Mouse (Mus musculus): Measurements from ENCODE around the gene Lca5l. TPM values are rescaled to one million over a fixed set of nuclear protein-coding genes. Genes with fewer than 3 reads are reported as not detected.

The Lca5l gene
- polyA plus RNA-seq, 1 experiment from 2014 or later: 1.2 TPM

GRCm38 (mm10) chr16:96159794-96160346 is 32.2 kb downstream of the Lca5l start:
- Histone ChIP-seq H3K27ac (ENCODE audit: low read depth) (peak overlapping the region; percentile 69; the same call in 1 of the 2 replicates), H3K4me2 (ENCODE audit: low read length) (peak overlapping the region; percentile 98), H3K4me3 (ENCODE audit: low read depth, low read length) (peak overlapping the region; percentile 56), H3K36me3 (ENCODE audit: control insufficient read depth, insufficient read depth, low read length) (peaks cover 7% of the 10 kb centered on the region), H3K9ac (ENCODE audit: low read length) (peak overlapping the region; percentile 13; the same call in 1 of the 2 replicates), H3K27me3 (replicated peaks; ENCODE audit: control insufficient read depth, insufficient read depth, low read length) (no peaks in the 10 kb centered on the region), H3K4me1 (replicated peaks; ENCODE audit: control insufficient read depth, insufficient read depth, low read length) (0 out of 2 replicates have a peak, but pooled peaks cover 3% of the 10 kb centered on the region), H3K9me3 (ENCODE audit: control insufficient read depth, low read length) (no peaks in the 10 kb centered on the region)
- DNase-seq (ENCODE audit: low spot score): peak; percentile 60
- 81% methylated on average over 20 of the region's 20 CpGs for WGBS
- no peak for ATAC-seq (replicated peaks; ENCODE audit: low FRiP score, low TSS enrichment, low read depth)

DNA sequence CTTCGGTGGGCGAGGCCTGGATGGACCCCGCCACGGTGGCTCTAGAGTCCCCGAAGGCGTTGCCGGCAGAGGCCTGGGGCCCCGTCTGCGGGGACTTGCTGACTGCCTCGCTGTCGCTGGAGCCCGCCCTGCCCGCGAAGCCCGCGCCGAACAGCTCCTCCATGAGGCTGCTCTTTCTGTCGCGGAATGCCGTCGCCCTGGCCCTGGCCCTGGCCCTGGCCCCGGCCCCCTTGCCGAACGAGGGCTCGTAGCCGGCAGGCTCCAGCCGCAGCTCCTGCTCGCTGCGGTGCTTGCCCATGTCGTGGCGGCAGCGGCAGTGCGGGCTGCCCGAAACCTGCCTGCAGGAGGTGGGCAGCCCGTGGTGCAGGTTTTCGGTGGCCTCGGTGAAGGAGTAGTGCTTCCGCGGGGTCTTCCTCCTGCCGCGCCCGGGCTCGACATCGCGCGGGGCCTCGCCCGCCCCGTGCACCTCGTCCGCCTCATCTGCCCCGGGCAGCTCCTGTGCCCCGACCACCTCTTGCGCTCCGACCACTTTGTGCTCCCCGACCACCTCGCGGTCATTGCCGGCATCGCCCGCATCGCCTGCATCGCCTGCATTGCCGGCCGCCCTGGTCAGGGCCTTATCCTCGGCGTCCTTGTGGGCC is 32.9 kb downstream of the Lca5l start:
- H3K9ac ChIP-seq (ENCODE audit: low read length): peak overlapping the region; percentile 88
- peak; percentile 87 for ATAC-seq (replicated peaks; ENCODE audit: low FRiP score, low TSS enrichment, low read depth)
- peak; percentile 88 for DNase-seq (ENCODE audit: low spot score)
- peak overlapping the region; percentile 69 for H3K27ac ChIP-seq (ENCODE audit: low read depth)
- H3K4me1 ChIP-seq (replicated peaks; ENCODE audit: control insufficient read depth, insufficient read depth, low read length): 0 out of 2 replicates have a peak, but pooled peaks cover 3% of the 10 kb centered on the region
- no peaks in the 10 kb centered on the region for H3K9me3 ChIP-seq (ENCODE audit: control insufficient read depth, low read length)
- peak overlapping the region; percentile 56 for H3K4me3 ChIP-seq (ENCODE audit: low read depth, low read length)
- H3K4me2 ChIP-seq (ENCODE audit: low read length): peak overlapping the region; percentile 98
- H3K27me3 ChIP-seq (replicated peaks; ENCODE audit: control insufficient read depth, insufficient read depth, low read length): no peaks in the 10 kb centered on the region
- 1% methylated on average over 67 of the region's 67 CpGs for WGBS
- H3K36me3 ChIP-seq (ENCODE audit: control insufficient read depth, insufficient read depth, low read length): peaks cover 11% of the 10 kb centered on the region

DNA sequence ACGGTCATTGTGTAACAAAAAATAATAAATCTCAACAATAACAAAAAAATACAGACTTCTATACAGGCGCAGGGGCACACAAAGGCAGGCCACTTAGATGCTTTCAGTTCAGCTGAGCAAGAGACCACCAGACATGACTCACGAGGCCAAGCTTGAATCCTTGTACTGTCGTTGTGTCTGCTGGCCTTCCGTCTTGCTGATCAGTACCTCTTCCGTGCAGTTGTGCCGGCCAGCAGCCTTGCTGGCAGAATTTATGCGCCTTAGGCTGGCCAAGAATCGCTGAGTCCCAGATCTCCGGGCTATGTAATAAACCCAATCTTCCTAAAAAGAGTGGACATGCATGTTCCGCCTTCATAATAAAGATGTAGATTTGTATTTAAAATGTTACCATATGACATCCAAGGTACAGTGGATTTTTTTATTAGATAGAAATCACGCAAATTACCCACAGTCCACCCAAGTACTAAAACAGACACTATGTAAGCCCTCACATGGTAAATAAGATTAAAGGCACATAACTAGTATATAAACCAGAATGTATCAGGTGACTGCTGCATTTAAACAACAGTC is 33.5 kb downstream of the Lca5l start:
- Histone ChIP-seq H3K27ac (ENCODE audit: low read depth) (peak overlapping the region; percentile 69), H3K4me3 (ENCODE audit: low read depth, low read length) (peak overlapping the region; percentile 56), H3K36me3 (ENCODE audit: control insufficient read depth, insufficient read depth, low read length) (peaks cover 15% of the 10 kb centered on the region), H3K4me2 (ENCODE audit: low read length) (peak overlapping the region; percentile 98), H3K9me3 (ENCODE audit: control insufficient read depth, low read length) (no peaks in the 10 kb centered on the region), H3K4me1 (replicated peaks; ENCODE audit: control insufficient read depth, insufficient read depth, low read length) (0 out of 2 replicates have a peak, but pooled peaks cover 3% of the 10 kb centered on the region), H3K9ac (ENCODE audit: low read length) (peak overlapping the region; percentile 88), H3K27me3 (replicated peaks; ENCODE audit: control insufficient read depth, insufficient read depth, low read length) (no peaks in the 10 kb centered on the region)
- WGBS: 54% methylated on average over 12 of the region's 12 CpGs
- no peak for ATAC-seq (replicated peaks; ENCODE audit: low FRiP score, low TSS enrichment, low read depth)
- no peak for DNase-seq (ENCODE audit: low spot score)

DNA sequence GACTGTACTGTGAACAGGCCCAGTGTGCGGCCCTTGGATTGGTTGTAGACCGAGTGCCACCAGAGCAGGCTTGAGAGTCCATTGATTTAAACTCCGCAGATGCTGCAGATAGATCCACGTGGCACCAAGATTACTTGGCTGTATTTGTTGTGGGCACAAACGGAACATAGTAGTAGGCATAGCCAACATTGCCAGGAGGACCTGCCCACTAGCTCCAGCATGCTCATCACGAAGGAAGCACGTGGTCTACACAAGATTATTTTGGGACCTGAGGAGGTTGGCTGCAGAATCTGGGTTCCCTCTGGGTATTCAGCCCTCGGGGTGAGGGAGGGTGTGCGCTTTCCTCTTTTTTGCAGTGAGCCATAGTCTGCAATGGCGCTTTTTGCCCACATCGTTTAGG is 34.9 kb downstream of the Lca5l start:
- H3K9ac ChIP-seq (ENCODE audit: low read length): no peak overlapping the region
- no peaks in the 10 kb centered on the region for H3K27me3 ChIP-seq (replicated peaks; ENCODE audit: control insufficient read depth, insufficient read depth, low read length)
- 0 out of 2 replicates have a peak, but pooled peaks cover 3% of the 10 kb centered on the region for H3K4me1 ChIP-seq (replicated peaks; ENCODE audit: control insufficient read depth, insufficient read depth, low read length)
- peaks cover 28% of the 10 kb centered on the region for H3K36me3 ChIP-seq (ENCODE audit: control insufficient read depth, insufficient read depth, low read length)
- DNase-seq (ENCODE audit: low spot score): no peak
- H3K27ac ChIP-seq (ENCODE audit: low read depth): no peak overlapping the region
- no peak for ATAC-seq (replicated peaks; ENCODE audit: low FRiP score, low TSS enrichment, low read depth)
- no peak overlapping the region for H3K4me2 ChIP-seq (ENCODE audit: low read length)
- no peaks in the 10 kb centered on the region for H3K9me3 ChIP-seq (ENCODE audit: control insufficient read depth, low read length)
- 89% methylated on average over 11 of the region's 11 CpGs for WGBS
- H3K4me3 ChIP-seq (ENCODE audit: low read depth, low read length): no peak overlapping the region

DNA sequence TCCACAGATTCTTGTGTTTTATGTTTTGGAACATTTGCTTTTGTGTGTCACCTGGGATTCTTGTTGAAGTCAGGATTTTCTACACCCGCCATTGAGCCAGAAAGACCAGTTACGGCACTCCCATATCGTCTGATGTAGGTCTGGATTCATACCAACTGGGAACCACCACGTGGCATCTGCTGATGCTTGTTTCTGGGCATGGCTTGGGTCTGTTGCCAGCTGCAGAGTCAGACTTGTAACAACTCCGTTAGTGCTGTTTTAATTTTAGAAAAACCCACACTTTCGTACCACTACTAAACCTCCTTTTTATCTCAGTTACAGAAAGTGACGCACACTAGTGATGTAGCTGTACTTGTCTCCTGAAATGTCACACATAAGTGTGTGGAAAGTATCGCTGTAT is 36.1 kb downstream of the Lca5l start:
- no peak for ATAC-seq (replicated peaks; ENCODE audit: low FRiP score, low TSS enrichment, low read depth)
- DNase-seq (ENCODE audit: low spot score): no peak

DNA sequence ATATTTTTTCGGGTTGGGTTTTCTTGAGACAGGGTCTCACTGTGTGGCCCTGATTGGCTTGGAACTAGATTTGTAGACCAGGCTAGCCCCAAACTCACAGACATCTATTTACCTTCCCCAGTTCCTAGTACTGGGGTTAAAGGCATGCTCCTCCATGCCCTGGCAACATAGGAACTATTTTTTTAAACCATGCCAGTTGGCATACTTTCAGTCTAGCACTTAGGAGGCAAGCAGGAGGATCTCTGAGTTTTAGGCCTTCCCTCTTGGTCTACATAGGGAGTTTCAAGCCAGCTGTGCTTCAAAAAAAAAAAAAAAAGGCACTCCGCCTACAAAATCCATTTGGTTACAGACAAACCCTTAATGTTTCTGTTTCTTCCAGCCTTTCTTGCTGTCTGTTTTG is 37.6 kb downstream of the Lca5l start:
- WGBS: 92% methylated on average over 2 of the region's 2 CpGs
- Histone ChIP-seq H3K27me3 (replicated peaks; ENCODE audit: control insufficient read depth, insufficient read depth, low read length) (no peaks in the 10 kb centered on the region), H3K4me3 (ENCODE audit: low read depth, low read length) (no peak overlapping the region), H3K9ac (ENCODE audit: low read length) (no peak overlapping the region), H3K9me3 (ENCODE audit: control insufficient read depth, low read length) (no peaks in the 10 kb centered on the region), H3K36me3 (ENCODE audit: control insufficient read depth, insufficient read depth, low read length) (peaks cover 28% of the 10 kb centered on the region), H3K4me2 (ENCODE audit: low read length) (no peak overlapping the region), H3K27ac (ENCODE audit: low read depth) (no peak overlapping the region), H3K4me1 (replicated peaks; ENCODE audit: control insufficient read depth, insufficient read depth, low read length) (0 out of 2 replicates have a peak, but pooled peaks cover 3% of the 10 kb centered on the region)
- DNase-seq (ENCODE audit: low spot score): no peak
- ATAC-seq (replicated peaks; ENCODE audit: low FRiP score, low TSS enrichment, low read depth): no peak

More for the DNA sequence above, 36.1 kb downstream of the Lca5l start:
- WGBS: 93% methylated on average over 8 of the region's 8 CpGs
- Histone ChIP-seq H3K9ac (ENCODE audit: low read length) (no peak overlapping the region), H3K4me3 (ENCODE audit: low read depth, low read length) (no peak overlapping the region), H3K27ac (ENCODE audit: low read depth) (no peak overlapping the region), H3K4me2 (ENCODE audit: low read length) (no peak overlapping the region), H3K9me3 (ENCODE audit: control insufficient read depth, low read length) (no peaks in the 10 kb centered on the region), H3K36me3 (ENCODE audit: control insufficient read depth, insufficient read depth, low read length) (peaks cover 28% of the 10 kb centered on the region), H3K4me1 (replicated peaks; ENCODE audit: control insufficient read depth, insufficient read depth, low read length) (0 out of 2 replicates have a peak, but pooled peaks cover 3% of the 10 kb centered on the region), H3K27me3 (replicated peaks; ENCODE audit: control insufficient read depth, insufficient read depth, low read length) (no peaks in the 10 kb centered on the region)

DNA sequence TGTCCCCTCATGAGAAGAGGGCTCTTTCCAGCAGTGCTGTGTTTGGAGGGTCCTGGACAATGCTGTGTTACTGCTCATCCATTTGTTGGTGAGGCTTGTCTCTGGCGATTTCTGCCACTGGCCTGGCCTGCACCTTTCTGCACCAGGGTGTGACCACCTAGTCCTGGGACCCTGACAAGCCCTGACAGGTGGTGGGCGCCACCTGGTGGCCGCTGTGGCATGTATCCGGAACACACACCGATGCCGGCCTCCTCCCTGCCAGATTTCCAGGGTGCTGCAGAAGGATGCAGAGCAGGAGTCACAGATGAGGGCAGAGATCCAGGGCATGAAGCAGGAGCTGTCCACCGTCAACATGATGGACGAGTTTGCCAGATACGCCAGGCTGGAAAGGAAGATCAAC is 40.5 kb downstream of the Lca5l start:
- WGBS: 17% methylated on average over 9 of the region's 9 CpGs
- ATAC-seq (replicated peaks; ENCODE audit: low FRiP score, low TSS enrichment, low read depth) (0 out of 2 replicates have a peak, but pooled peaks have one; percentile 10), DNase-seq (ENCODE audit: low spot score) (peak; percentile 89)
- H3K4me3 ChIP-seq (ENCODE audit: low read depth, low read length): no peak overlapping the region
- H3K27me3 ChIP-seq (replicated peaks; ENCODE audit: control insufficient read depth, insufficient read depth, low read length): no peaks in the 10 kb centered on the region
- H3K4me2 ChIP-seq (ENCODE audit: low read length): no peak overlapping the region
- H3K4me1 ChIP-seq (replicated peaks; ENCODE audit: control insufficient read depth, insufficient read depth, low read length): peaks cover 10% of the 10 kb centered on the region; the same call in 1 of the 2 replicates
- H3K9me3 ChIP-seq (ENCODE audit: control insufficient read depth, low read length): no peaks in the 10 kb centered on the region
- no peak overlapping the region for H3K9ac ChIP-seq (ENCODE audit: low read length)
- H3K27ac ChIP-seq (ENCODE audit: low read depth): no peak overlapping the region
- H3K36me3 ChIP-seq (ENCODE audit: control insufficient read depth, insufficient read depth, low read length): peaks cover 28% of the 10 kb centered on the region

GRCm38 (mm10) chr16:96150995-96151394 is 41.1 kb downstream of the Lca5l start:
- no peak for DNase-seq (ENCODE audit: low spot score)
- Histone ChIP-seq H3K4me3 (ENCODE audit: low read depth, low read length) (no peak overlapping the region), H3K27me3 (replicated peaks; ENCODE audit: control insufficient read depth, insufficient read depth, low read length) (no peaks in the 10 kb centered on the region), H3K9me3 (ENCODE audit: control insufficient read depth, low read length) (no peaks in the 10 kb centered on the region), H3K4me1 (replicated peaks; ENCODE audit: control insufficient read depth, insufficient read depth, low read length) (peaks cover 13% of the 10 kb centered on the region), H3K36me3 (ENCODE audit: control insufficient read depth, insufficient read depth, low read length) (peaks cover 24% of the 10 kb centered on the region), H3K9ac (ENCODE audit: low read length) (no peak overlapping the region), H3K4me2 (ENCODE audit: low read length) (no peak overlapping the region), H3K27ac (ENCODE audit: low read depth) (no peak overlapping the region)
- 51% methylated on average over 4 of the region's 4 CpGs for WGBS
- ATAC-seq (replicated peaks; ENCODE audit: low FRiP score, low TSS enrichment, low read depth): no peak

Measured in intestine, embryonic 14.5 days (tissue).